Mouse (Mus musculus): ENCODE measurements around the gene Ptprq.

GRCm38 (mm10) chr10:107746717-107747116, 26.9 kb upstream of the Ptprq start:
- TF ChIP-seq CTCF (IDR thresholded peaks at IDR 0.05; ENCODE audit: control insufficient read depth, insufficient read depth, insufficient read length) (no peak), FOSL1 (IDR thresholded peaks at IDR 0.05; ENCODE audit: insufficient read depth, low read length, poor library complexity, severe bottlenecking) (no peak)

All from C2C12 (cell line).